Mouse (Mus musculus) heart, embryonic 11.5 days (tissue): ENCODE results near the gene Il12rb1. TPM values are rescaled to one million over a fixed set of nuclear protein-coding genes. Genes with fewer than 3 reads are reported as not detected.

Experiments used
- ATAC-seq: fragments of 200-750 bp; cut with Nextera tagmentation; replicated peaks from 2 replicates; pipeline ENCODE4 v1.8.0; 2017; ENCODE audit warnings: moderate library complexity; ENCODE audit not compliant: insufficient number of reproducible peaks, low FRiP score, low TSS enrichment
- H3K27ac ChIP-seq: fragments of 300-500 bp; sonication (generic); 2 replicates; pipeline ENCODE4 v1.5.1; 2014; ENCODE audit warnings: mild to moderate bottlenecking, low read depth, low read length
- H3K27me3 ChIP-seq: fragments of 300-500 bp; sonication (generic); 2 replicates; pipeline ENCODE4 v1.6.1; 2014; ENCODE audit warnings: mild to moderate bottlenecking, low read length, mixed read lengths; ENCODE audit not compliant: control insufficient read depth, insufficient read depth
- H3K36me3 ChIP-seq: fragments of 300-500 bp; sonication (generic); 2 replicates; pipeline ENCODE4 v1.6.1; 2014; ENCODE audit warnings: mild to moderate bottlenecking, low read length, moderate library complexity, mixed read lengths; ENCODE audit not compliant: control insufficient read depth, insufficient read depth
- H3K4me1 ChIP-seq: fragments of 300-500 bp; sonication (generic); 2 replicates; pipeline ENCODE4 v1.6.1; 2014; ENCODE audit warnings: low read length; ENCODE audit not compliant: control insufficient read depth, insufficient read depth
- H3K4me2 ChIP-seq: fragments of 300-500 bp; sonication (generic); 2 replicates; pipeline ENCODE4 v1.6.1; 2014; ENCODE audit warnings: mild to moderate bottlenecking, moderate library complexity
- H3K4me3 ChIP-seq: fragments of 300-500 bp; sonication (generic); 2 replicates; pipeline ENCODE4 v1.5.1; 2014; ENCODE audit warnings: low read depth, low read length
- H3K9ac ChIP-seq: fragments of 300-500 bp; sonication (generic); 2 replicates; pipeline ENCODE4 v1.6.1; 2014; ENCODE audit warnings: mild to moderate bottlenecking, low read depth, low read length, moderate library complexity
- H3K9me3 ChIP-seq: fragments of 300-500 bp; sonication (generic); replicated peaks from 2 replicates; pipeline ENCODE4 v1.6.1; 2016; ENCODE audit warnings: low read length; ENCODE audit not compliant: control insufficient read depth
- WGBS: fragments of 180-500 bp; shearing (Covaris S2); extraction: QIAGEN DNeasy Blood & Tissue Kit; methylation state at CpG from one replicate; pipeline ENCODE4 v1.1.7; 2014; ENCODE audit not compliant: insufficient replicate concordance; 5-methylcytosine and 5-hydroxymethylcytosine counted together
- polyA plus RNA-seq: library from polyadenylated mRNA; unstranded; fragments of >200 nt; fragmentation: Nextera tagmentation; extraction: Ambion mirVana; gene quantifications from 2 replicates; pipeline ENCODE4 v1.2.1, GENCODE M21; 2014

The Il12rb1 gene
- polyA plus RNA-seq, 1 experiment from 2014 or later = not detected

DNA sequence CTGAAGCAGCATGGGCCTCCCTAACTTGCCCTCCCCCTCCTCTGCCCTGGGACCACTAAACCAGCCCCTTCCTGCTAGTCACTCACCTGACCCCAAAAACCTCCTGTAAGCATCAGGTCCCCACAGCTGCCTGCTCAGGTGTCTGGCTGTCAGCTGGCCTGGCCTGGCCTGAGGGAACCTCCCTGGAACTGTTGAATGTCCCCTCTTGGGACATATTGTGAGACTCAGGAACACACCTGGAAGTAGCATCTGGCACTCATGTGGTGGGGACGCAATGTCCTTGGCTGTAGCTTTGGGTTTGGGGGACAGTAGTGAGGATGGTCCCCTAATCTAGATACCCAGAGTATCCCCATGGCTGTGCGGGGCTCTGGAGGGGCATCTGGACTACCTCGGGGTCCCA is 25.8 kb downstream of the Il12rb1 start:
- WGBS = 92% methylated on average over 3 of the region's 3 CpGs
- ATAC-seq = no peak

DNA sequence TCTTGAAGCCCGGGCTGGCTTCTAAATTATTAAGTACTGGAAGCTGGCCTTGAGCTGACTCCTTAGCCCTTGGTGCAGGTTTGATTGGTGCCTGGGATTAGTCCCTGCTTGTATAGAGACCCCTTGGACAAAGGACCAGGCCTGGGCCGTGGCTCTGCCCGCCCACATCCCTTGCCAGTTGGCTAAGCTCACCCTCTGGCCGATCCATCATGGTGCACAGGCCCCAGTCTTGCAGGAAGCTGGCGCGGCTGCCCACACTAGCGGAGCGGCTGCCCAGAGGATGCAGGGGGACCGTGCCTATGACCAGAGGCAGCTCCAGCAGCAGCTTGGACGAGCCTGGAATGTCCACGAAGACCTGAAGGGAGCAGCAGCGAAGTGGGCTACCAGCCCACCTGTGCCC is 28.4 kb downstream of the Il12rb1 start:
- no peak overlapping the region for H3K27ac ChIP-seq
- H3K27me3 ChIP-seq = peaks cover 2% of the 10 kb centered on the region
- H3K4me2 ChIP-seq = peak overlapping the region; percentile 6; the same call in 1 of the 2 replicates
- no peak overlapping the region for H3K9ac ChIP-seq
- H3K36me3 ChIP-seq = 0 out of 2 replicates have a peak, but pooled peaks cover 3% of the 10 kb centered on the region
- H3K9me3 ChIP-seq = no peaks in the 10 kb centered on the region
- 86% methylated on average over 12 of the region's 12 CpGs for WGBS
- no peak for ATAC-seq
- peaks cover 6% of the 10 kb centered on the region for H3K4me1 ChIP-seq
- no peak overlapping the region for H3K4me3 ChIP-seq

More for the DNA sequence above, 25.8 kb downstream of the Il12rb1 start:
- Histone ChIP-seq H3K9me3 (no peaks in the 10 kb centered on the region), H3K27ac (no peak overlapping the region), H3K4me3 (no peak overlapping the region), H3K27me3 (no peaks in the 10 kb centered on the region; the same call in 1 of the 2 replicates), H3K36me3 (0 out of 2 replicates have a peak, but pooled peaks cover 3% of the 10 kb centered on the region), H3K4me2 (no peak overlapping the region), H3K9ac (no peak overlapping the region), H3K4me1 (peaks cover 6% of the 10 kb centered on the region)

DNA sequence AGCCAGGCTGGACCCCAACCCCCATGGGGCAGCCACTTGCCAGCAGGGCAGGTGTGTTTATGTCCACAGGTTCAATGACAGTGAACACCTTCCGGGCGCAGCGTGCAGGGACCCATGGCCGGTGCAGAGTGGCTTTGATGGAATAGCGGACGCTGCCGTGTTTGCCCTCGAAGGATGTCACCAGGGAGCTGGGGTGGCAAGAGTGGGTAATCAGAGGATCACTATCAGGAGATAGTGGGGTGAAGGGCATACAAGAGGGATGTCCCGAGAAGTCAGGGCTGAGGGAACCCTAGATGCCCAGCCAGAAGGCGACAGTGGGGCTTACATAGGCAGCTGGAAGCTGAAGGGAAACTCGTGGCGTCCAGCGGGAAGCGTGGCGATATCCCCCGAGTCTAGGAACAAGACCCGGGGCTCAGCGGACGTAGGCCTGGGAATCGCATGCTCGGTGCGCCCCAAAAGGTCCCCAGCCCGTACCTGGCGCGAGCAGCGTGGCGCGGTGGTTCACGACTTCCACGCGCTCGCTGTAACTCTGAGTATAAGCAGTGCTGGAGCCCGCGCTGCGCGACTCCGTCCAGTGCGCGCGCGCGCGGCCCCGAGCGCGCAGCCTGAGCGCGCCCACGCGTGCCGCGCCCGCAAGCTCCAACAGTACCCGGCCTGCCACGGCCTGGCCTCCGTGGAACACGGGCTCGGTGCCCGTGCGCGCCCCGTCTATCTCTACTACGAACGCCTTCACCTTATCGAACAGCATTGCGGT is 30.6 kb downstream of the Il12rb1 start:
- 2% methylated on average over 66 of the region's 66 CpGs for WGBS

DNA sequence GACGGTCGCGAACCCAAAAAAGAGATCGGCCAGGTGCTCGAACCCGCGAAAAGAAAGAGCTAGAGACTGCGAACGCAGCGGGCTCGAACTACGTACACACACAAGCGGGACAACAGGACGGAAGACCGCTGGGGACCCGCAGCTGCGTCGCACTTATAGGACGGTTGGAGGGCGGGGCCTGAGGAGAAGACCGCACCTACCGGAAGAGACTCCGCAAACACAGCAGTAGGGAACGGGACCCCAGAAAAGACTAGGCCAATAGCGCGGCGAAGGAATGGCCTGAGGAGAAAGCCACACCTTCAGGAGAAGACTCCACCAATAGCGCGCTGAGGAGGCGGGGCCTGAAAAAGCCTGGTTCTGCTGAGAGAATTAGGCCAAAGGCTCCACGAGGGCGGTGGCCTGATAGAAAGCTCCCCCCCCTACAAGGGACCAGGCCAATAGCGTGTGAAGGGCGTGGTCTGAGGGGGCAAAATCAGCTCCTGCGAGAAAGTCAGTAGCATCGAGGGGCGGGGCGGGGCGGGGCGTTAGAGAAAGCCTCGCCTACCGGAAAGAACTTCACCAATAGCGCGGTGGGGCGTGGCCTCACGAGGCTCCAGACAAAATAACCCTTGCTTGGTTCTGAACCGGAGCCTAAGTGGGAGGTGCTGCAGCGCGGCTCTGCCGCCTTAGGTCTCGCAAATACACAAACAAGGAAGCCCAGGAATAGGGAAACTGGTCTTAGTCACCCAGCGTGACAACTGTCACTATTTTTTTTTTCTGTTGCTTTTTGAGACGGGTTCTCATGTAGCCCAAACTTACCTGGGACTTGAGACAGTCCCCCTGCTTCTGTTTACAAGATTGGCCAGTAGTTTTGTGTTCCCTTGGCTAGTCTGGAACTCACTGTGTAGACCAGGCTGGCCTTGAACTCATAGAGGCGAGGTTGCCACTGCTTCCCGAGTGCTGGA is 31.4 kb downstream of the Il12rb1 start, which contains the start of gene Arrdc2:
Arrdc2 (minus strand) TSS at position 313 of the 944 bp plus-strand sequence.
- 2% methylated on average over 55 of the region's 55 CpGs for WGBS
- Histone ChIP-seq H3K9me3 (no peaks in the 10 kb centered on the region), H3K27me3 (peaks cover 16% of the 10 kb centered on the region), H3K27ac (peak within 1 kb of the TSS; percentile 91), H3K4me1 (peaks cover 4% of the 10 kb centered on the region), H3K36me3 (0 out of 2 replicates have a peak, but pooled peaks cover 3% of the 10 kb centered on the region), H3K9ac (peak within 1 kb of the TSS; percentile 84), H3K4me2 (peak within 1 kb of the TSS; percentile 91), H3K4me3 (peak within 1 kb of the TSS; percentile 78)
- ATAC-seq = peak; percentile 93

More for the DNA sequence above, 30.6 kb downstream of the Il12rb1 start:
- peak; percentile 21; the same call in 1 of the 2 replicates for ATAC-seq
- peaks cover 16% of the 10 kb centered on the region for H3K27me3 ChIP-seq
- H3K9ac ChIP-seq = peak overlapping the region; percentile 84
- peak overlapping the region; percentile 91 for H3K4me2 ChIP-seq
- H3K4me3 ChIP-seq = peak overlapping the region; percentile 78
- no peaks in the 10 kb centered on the region for H3K9me3 ChIP-seq
- H3K4me1 ChIP-seq = peaks cover 4% of the 10 kb centered on the region
- peak overlapping the region; percentile 91 for H3K27ac ChIP-seq
- H3K36me3 ChIP-seq = 0 out of 2 replicates have a peak, but pooled peaks cover 3% of the 10 kb centered on the region

DNA sequence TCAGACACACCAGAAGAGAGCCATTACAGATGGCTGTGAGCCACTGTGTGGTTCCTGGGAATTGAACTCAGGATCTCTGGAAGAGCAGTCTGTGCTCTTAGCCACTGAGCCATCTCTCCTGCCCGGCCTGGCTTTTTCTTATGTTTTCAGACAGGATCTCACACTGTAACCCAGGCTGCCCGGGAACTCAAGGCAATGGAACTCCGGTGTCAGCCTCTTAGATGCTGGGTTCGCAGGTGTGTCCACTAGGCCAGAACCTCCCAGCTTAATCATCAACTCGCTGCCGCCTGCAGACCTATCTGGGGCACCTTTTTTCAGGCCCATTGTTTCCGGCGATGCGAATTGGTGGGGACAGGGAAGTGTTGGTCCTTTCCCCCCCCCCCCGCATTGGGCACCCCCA is 32.3 kb downstream of the Il12rb1 start:
- Histone ChIP-seq H3K4me1 (peaks cover 4% of the 10 kb centered on the region), H3K4me3 (no peak overlapping the region), H3K9ac (no peak overlapping the region), H3K27ac (peak overlapping the region; percentile 76; the same call in 1 of the 2 replicates), H3K4me2 (peak overlapping the region; percentile 63; the same call in 1 of the 2 replicates), H3K9me3 (no peaks in the 10 kb centered on the region), H3K27me3 (peaks cover 21% of the 10 kb centered on the region), H3K36me3 (0 out of 2 replicates have a peak, but pooled peaks cover 3% of the 10 kb centered on the region)
- WGBS = 46% methylated on average over 10 of the region's 10 CpGs
- no peak for ATAC-seq

DNA sequence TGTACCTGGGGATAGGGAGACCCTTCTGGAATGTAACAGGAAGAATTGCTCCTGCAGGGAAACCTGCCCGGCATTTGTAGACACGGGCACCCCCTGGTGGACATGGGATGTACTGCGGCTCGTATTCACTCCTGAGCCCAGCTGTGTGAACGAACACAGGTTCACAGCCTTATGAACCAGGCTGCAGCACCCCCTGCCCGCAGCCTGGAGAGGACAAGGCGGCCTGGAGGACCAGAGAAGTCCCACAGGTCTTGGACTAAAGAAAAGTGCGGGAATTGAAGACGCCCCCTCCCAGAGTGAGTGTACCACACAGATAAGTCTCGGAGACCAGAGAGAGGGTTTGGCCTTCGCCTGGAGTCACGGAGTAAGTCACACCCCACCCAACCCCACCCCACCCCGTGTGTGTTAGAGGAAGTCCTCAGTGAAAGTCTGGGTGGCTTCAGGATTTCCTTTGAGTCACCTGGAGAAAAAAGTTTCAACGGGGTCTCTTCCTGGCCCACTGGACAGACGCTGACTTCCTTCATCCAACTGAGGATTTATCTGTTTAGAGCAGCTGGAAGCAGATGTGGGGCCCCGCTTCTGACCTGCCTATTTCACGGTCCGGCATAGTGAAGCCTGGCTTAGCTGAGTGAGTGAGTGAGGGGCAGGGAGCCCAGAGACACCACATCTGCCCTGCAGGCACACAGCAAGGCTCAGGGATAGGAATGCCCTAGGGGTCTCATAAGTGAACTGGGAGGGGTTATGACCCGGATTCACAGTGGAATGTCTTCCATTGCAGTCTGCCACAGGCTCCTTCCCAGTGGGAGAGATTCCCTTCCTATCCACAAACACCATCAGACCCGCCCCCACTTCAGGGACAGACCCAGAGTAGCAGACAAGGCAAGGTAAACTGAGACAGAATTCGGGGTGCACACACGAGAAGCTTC is 33.2 kb downstream of the Il12rb1 start:
- H3K36me3 ChIP-seq = no peaks in the 10 kb centered on the region
- H3K4me3 ChIP-seq = peak overlapping the region; percentile 25
- no peaks in the 10 kb centered on the region for H3K9me3 ChIP-seq
- peak overlapping the region; percentile 76 for H3K27ac ChIP-seq
- H3K4me2 ChIP-seq = peak overlapping the region; percentile 49
- peak overlapping the region; percentile 59 for H3K9ac ChIP-seq
- 30% methylated on average over 22 of the region's 22 CpGs for WGBS
- no peak for ATAC-seq
- H3K27me3 ChIP-seq = peaks cover 21% of the 10 kb centered on the region
- H3K4me1 ChIP-seq = peaks cover 4% of the 10 kb centered on the region

DNA sequence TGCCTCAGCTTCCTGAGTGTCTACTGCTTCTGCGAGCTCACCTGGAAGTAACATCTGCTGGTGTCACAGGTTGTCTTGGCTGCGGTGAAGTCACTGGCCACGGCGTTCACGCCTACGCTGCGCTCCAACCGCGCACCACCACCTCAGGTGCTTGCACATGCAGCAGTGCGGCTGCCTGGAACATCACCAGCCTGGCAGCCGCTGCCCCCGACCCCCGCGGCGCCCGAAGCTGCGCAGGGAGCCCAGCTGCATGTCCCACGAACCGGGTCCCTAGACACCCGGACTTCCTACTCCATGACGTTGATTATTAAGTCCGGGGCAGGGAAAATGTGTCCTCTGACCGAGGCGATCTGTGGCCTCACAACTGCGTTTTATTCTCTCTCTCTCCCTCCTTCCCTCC is 34.2 kb downstream of the Il12rb1 start:
- no peak for ATAC-seq
- Histone ChIP-seq H3K36me3 (no peaks in the 10 kb centered on the region), H3K27ac (peak overlapping the region; percentile 76; the same call in 1 of the 2 replicates), H3K9me3 (no peaks in the 10 kb centered on the region), H3K4me3 (no peak overlapping the region), H3K4me1 (peaks cover 4% of the 10 kb centered on the region), H3K4me2 (peak overlapping the region; percentile 49), H3K9ac (peak overlapping the region; percentile 22), H3K27me3 (peaks cover 25% of the 10 kb centered on the region)
- WGBS = 62% methylated on average over 25 of the region's 25 CpGs
